Mouse (Mus musculus) kidney, postnatal 0 days (tissue): ENCODE measurements around the gene Suox. TPM values are rescaled to one million over a fixed set of nuclear protein-coding genes. Genes with fewer than 3 reads are reported as not detected.
A peak's percentile ranks its signal among the peaks of the same experiment; 100 is the strongest.

Source experiments
- ATAC-seq: fragments of 200-750 bp; cut with Nextera tagmentation; replicated peaks from 2 replicates; pipeline ENCODE4 v1.8.0; 2017; ENCODE audit warnings: low read depth, moderate number of reproducible peaks, moderate TSS enrichment, moderate library complexity; ENCODE audit not compliant: low FRiP score
- DNase-seq: peaks from one replicate; pipeline ENCODE4 v3.0.0-alpha.2; 2016; ENCODE audit warnings: low spot score
- H3K27ac ChIP-seq: fragments of 300-500 bp; sonication (generic); 2 replicates; pipeline ENCODE4 v1.5.1; 2014; ENCODE audit warnings: mild to moderate bottlenecking
- H3K27me3 ChIP-seq: fragments of 300-500 bp; sonication (generic); 2 replicates; pipeline ENCODE4 v1.6.1; 2014; ENCODE audit warnings: low read length, mixed read lengths; ENCODE audit not compliant: insufficient read depth
- H3K36me3 ChIP-seq: fragments of 300-500 bp; sonication (generic); 2 replicates; pipeline ENCODE4 v1.6.1; 2014; ENCODE audit warnings: low read length, mixed read lengths; ENCODE audit not compliant: insufficient read depth
- H3K4me1 ChIP-seq: fragments of 300-500 bp; sonication (generic); replicated peaks from 2 replicates; pipeline ENCODE4 v1.6.1; 2014; ENCODE audit warnings: antibody characterized with exemption, low read length, mixed read lengths; ENCODE audit not compliant: insufficient read depth
- H3K4me2 ChIP-seq: fragments of 300-500 bp; sonication (generic); 2 replicates; pipeline ENCODE4 v1.6.1; 2014; ENCODE audit warnings: mild to moderate bottlenecking, low read length, moderate library complexity, mixed read lengths
- H3K4me3 ChIP-seq: fragments of 300-500 bp; sonication (generic); replicated peaks from 2 replicates; pipeline ENCODE4 v1.5.1; 2014; ENCODE audit warnings: low read depth, low read length
- H3K9ac ChIP-seq: fragments of 300-500 bp; sonication (generic); 2 replicates; pipeline ENCODE4 v1.6.1; 2014; ENCODE audit warnings: low read depth, low read length
- H3K9me3 ChIP-seq: fragments of 300-500 bp; sonication (generic); replicated peaks from 2 replicates; pipeline ENCODE4 v1.6.1; 2016; ENCODE audit warnings: low read length, inconsistent platforms, mixed read lengths
- CTCF ChIP-seq: IDR thresholded peaks from 2 replicates; pipeline ENCODE4 v1.5.1; 2016; ENCODE audit warnings: antibody characterized with exemption, low read depth, mild to moderate bottlenecking, moderate library complexity
- WGBS: fragments of 180-500 bp; shearing (Covaris S2); extraction: QIAGEN DNeasy Blood & Tissue Kit; methylation state at CpG from one replicate; pipeline ENCODE4 v1.1.7; 2014; 5-methylcytosine and 5-hydroxymethylcytosine counted together
- polyA plus RNA-seq: library from polyadenylated mRNA; unstranded; fragments of >200 nt; fragmentation: Nextera tagmentation; extraction: Ambion mirVana; gene quantifications from 2 replicates; pipeline ENCODE4 v1.2.1, GENCODE M21; 2015

The Suox gene
- polyA plus RNA-seq, 1 experiment from 2014 or later, result 15.1 TPM

GRCm38 (mm10) chr10:128622702-128623101, 51.2 kb downstream of the Suox start:
- no peak overlapping the region for H3K27ac ChIP-seq
- no peak overlapping the region for H3K9ac ChIP-seq
- TF ChIP-seq CTCF, result no peak
- DNase-seq (no peak), ATAC-seq (no peak)
- no peaks in the 10 kb centered on the region for H3K27me3 ChIP-seq
- no peak overlapping the region for H3K4me2 ChIP-seq
- H3K4me3 ChIP-seq, result no peak overlapping the region
- no peaks in the 10 kb centered on the region for H3K9me3 ChIP-seq
- 92% methylated on average over 4 of the region's 4 CpGs for WGBS
- peaks cover 14% of the 10 kb centered on the region; the same call in 1 of the 2 replicates for H3K36me3 ChIP-seq
- no peaks in the 10 kb centered on the region for H3K4me1 ChIP-seq

GRCm38 (mm10) chr10:128621986-128622520, 51.8 kb downstream of the Suox start:
- ATAC-seq (no peak), DNase-seq (peak; percentile 21)
- Histone ChIP-seq H3K27ac (0 out of 2 replicates have a peak overlapping the region, but pooled peaks have one; percentile 8), H3K27me3 (no peaks in the 10 kb centered on the region), H3K36me3 (peaks cover 14% of the 10 kb centered on the region; the same call in 1 of the 2 replicates), H3K9ac (no peak overlapping the region), H3K4me1 (no peaks in the 10 kb centered on the region), H3K4me3 (no peak overlapping the region), H3K4me2 (no peak overlapping the region), H3K9me3 (no peaks in the 10 kb centered on the region)
- TF ChIP-seq CTCF, result no peak; the same call in 1 of the 2 replicates
- 65% methylated on average over 3 of the region's 3 CpGs for WGBS

GRCm38 (mm10) chr10:128620241-128620640, 53.6 kb downstream of the Suox start:
- no peak overlapping the region for H3K27ac ChIP-seq
- DNase-seq (no peak), ATAC-seq (no peak)
- no peak overlapping the region for H3K4me2 ChIP-seq
- H3K9me3 ChIP-seq, result no peaks in the 10 kb centered on the region
- H3K36me3 ChIP-seq, result peaks cover 14% of the 10 kb centered on the region; the same call in 1 of the 2 replicates
- H3K9ac ChIP-seq, result no peak overlapping the region
- H3K27me3 ChIP-seq, result no peaks in the 10 kb centered on the region
- no peak overlapping the region for H3K4me3 ChIP-seq
- no peak for TF ChIP-seq CTCF
- no peaks in the 10 kb centered on the region for H3K4me1 ChIP-seq

Other genes starting within 250 kb of the Suox start
- 40.5 and 44.9 TPM in 2 replicates for gene Smarcc2, start 214.8 kb downstream of the Suox start, polyA plus RNA-seq
- 1,410 and 1,495 TPM in 2 replicates for gene Myl6, start 179.9 kb downstream of the Suox start, polyA plus RNA-seq
- 3.2 and 3.7 TPM in 2 replicates for gene Myl6b, start 175.4 kb downstream of the Suox start, polyA plus RNA-seq
- gene Esyt1, start 148.2 kb downstream of the Suox start, polyA plus RNA-seq, result 15.9 TPM in 2 replicates
- gene Zc3h10, start 126.3 kb downstream of the Suox start, polyA plus RNA-seq, result 13.7 and 16.9 TPM in 2 replicates
- gene Rpl41, start 124.8 kb downstream of the Suox start, polyA plus RNA-seq, result 3,897 and 4,536 TPM in 2 replicates
- gene Pa2g4, start 108.1 kb downstream of the Suox start, polyA plus RNA-seq, result 124 and 132 TPM in 2 replicates
- 9.6 and 10.2 TPM in 2 replicates for gene Erbb3, start 84.4 kb downstream of the Suox start, polyA plus RNA-seq
- 836 and 985 TPM in 2 replicates for gene Rps26, start 47.3 kb downstream of the Suox start, polyA plus RNA-seq
- 1.4 and 1.8 TPM in 2 replicates for gene Ikzf4, start 28.1 kb downstream of the Suox start, polyA plus RNA-seq
- gene Rab5b, start 22.2 kb upstream of the Suox start, polyA plus RNA-seq, result 57.9 and 61.7 TPM in 2 replicates
- 1.5 and 2.0 TPM in 2 replicates for gene Pmel, start 30.1 kb upstream of the Suox start, polyA plus RNA-seq
- gene Cdk2, start 31.0 kb upstream of the Suox start, polyA plus RNA-seq, result 55.9 and 66.3 TPM in 2 replicates
- gene Dgka, start 70.8 kb upstream of the Suox start, polyA plus RNA-seq, result 5.4 and 6.4 TPM in 2 replicates
- 35.0 and 36.3 TPM in 2 replicates for gene Pym1, start 73.8 kb upstream of the Suox start, polyA plus RNA-seq
- 0.55 and 0.64 TPM in 2 replicates for gene Mmp19, start 116.8 kb upstream of the Suox start, polyA plus RNA-seq
- 46.2 and 48.5 TPM in 2 replicates for gene Dnajc14, start 130.0 kb upstream of the Suox start, polyA plus RNA-seq
- 11.7 and 13.2 TPM in 2 replicates for gene Tmem198b, start 130.3 kb upstream of the Suox start, polyA plus RNA-seq
- gene Sarnp, start 143.3 kb upstream of the Suox start, polyA plus RNA-seq, result 164 and 175 TPM in 2 replicates
- 87.2 and 87.5 TPM in 2 replicates for gene Ormdl2, start 147.6 kb upstream of the Suox start, polyA plus RNA-seq
- 7.7 and 8.2 TPM in 2 replicates for gene Gdf11, start 217.6 kb upstream of the Suox start, polyA plus RNA-seq
- 1,350 and 1,394 TPM in 2 replicates for gene Cd63, start 226.9 kb upstream of the Suox start, polyA plus RNA-seq
- 12.9 and 15.0 TPM in 2 replicates for gene Rdh5, start 248.8 kb upstream of the Suox start, polyA plus RNA-seq
- gene Bloc1s1, start 250.0 kb upstream of the Suox start, polyA plus RNA-seq, result 272 and 276 TPM in 2 replicates